Mouse (Mus musculus): ENCODE data around the gene Mast4. TPM values are rescaled to one million over a fixed set of nuclear protein-coding genes. Genes with fewer than 3 reads are reported as not detected.

The Mast4 gene
- total and polyA plus RNA-seq, 3 experiments: 8.5 to 33.1 (median 23.6) TPM

DNA sequence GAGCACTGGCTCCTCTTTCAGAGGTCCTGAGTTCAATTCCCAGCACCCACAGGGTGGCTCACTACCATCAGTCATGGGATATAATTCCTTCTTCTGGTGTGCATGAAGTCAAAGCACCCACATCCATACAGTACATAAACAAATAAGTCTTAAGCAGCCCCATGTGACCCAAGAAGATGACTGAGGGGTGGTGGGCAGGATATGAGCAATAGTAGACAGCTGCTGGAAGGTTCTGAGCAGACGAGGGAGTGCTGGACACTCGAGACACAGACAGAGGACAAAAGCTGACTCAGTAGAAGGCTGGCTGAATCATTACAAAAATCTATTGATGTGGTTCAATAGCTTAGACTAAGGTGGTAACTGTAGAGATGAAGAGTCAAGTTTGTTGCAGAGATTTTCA is 391.7 kb downstream of the Mast4 start:
- intact Hi-C loops (cut with DNase I): no loop called here
- Histone ChIP-seq H3K4me3 (no peak overlapping the region), H3K9ac (ENCODE audit: low read depth, low read length) (no peak overlapping the region), H3K4me1 (ENCODE audit: control insufficient read depth, insufficient read depth, low read length) (peaks cover 7% of the 10 kb centered on the region), H3K79me2 (replicated peaks; ENCODE audit: control insufficient read depth, insufficient read depth, low read length) (peaks cover 7% of the 10 kb centered on the region), H3K36me3 (ENCODE audit: control insufficient read depth, insufficient read depth, low read length) (no peaks in the 10 kb centered on the region), H3K27me3 (ENCODE audit: control insufficient read depth, insufficient read depth, low read length) (no peaks in the 10 kb centered on the region), H3K27ac (no peak overlapping the region)
- TF ChIP-seq CTCF (IDR thresholded peaks at IDR 0.05) (no peak), POLR2A (IDR thresholded peaks at IDR 0.05; ENCODE audit: insufficient read depth, low read depth, low read length) (no peak), EP300 (IDR thresholded peaks at IDR 0.05; ENCODE audit: insufficient read depth, low read depth, low read length) (no peak)
- 54% methylated on average over 2 of the region's 2 CpGs for WGBS
- no peak for DNase-seq

DNA sequence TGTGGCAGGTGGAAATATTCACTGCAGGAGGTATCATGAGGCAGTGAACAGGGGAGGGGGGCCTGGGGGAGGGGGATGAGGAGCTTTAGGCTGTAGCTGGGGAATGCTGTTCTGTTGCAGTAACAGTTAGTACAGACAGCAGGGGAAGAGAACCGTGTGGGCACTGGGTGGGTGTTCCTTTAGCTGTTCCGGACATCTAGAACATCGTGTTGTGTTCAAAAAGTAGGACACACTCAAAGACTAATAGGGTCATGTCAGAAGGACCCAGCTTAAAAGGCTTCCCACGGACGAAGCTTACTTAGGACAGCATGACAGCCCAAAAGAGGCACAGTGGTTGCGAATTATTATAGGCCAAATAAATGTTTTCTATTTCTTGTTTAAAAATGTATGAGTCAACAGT is 393.8 kb downstream of the Mast4 start:
- Histone ChIP-seq H3K36me3 (ENCODE audit: control insufficient read depth, insufficient read depth, low read length) (peaks cover 7% of the 10 kb centered on the region), H3K27me3 (ENCODE audit: control insufficient read depth, insufficient read depth, low read length) (no peaks in the 10 kb centered on the region), H3K4me1 (ENCODE audit: control insufficient read depth, insufficient read depth, low read length) (peaks cover 9% of the 10 kb centered on the region), H3K27ac (no peak overlapping the region), H3K4me3 (no peak overlapping the region), H3K79me2 (replicated peaks; ENCODE audit: control insufficient read depth, insufficient read depth, low read length) (peaks cover 5% of the 10 kb centered on the region), H3K9ac (ENCODE audit: low read depth, low read length) (no peak overlapping the region)
- TF ChIP-seq CTCF (IDR thresholded peaks at IDR 0.05): no peak
- TF ChIP-seq EP300 (IDR thresholded peaks at IDR 0.05; ENCODE audit: insufficient read depth, low read depth, low read length): no peak
- TF ChIP-seq POLR2A (IDR thresholded peaks at IDR 0.05; ENCODE audit: insufficient read depth, low read depth, low read length): no peak
- DNase-seq: no peak
- intact Hi-C loops (cut with DNase I): no loop called here
- WGBS: 83% methylated on average over 6 of the region's 6 CpGs

DNA sequence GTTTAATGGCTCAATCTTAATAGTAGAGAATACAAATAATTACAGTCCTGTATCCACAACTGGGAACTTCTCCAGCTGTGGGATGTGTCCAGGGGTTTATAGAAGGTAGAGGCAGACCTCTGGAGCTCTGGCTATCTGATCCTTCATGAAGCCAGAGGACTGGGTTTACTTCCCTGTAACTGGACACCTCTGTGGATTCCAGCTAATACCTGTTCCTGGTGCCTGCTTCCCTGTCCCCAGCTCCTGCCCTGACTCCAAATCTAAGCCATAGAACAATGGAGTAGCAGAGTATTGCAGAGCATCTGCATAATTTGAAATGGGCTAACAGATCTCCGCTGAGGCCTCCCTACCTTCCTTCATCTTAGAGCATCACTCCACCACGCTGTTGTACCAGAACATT is 398.1 kb downstream of the Mast4 start:
- intact Hi-C loops (cut with DNase I): no loop called here
- Histone ChIP-seq H3K9ac (ENCODE audit: low read depth, low read length) (no peak overlapping the region), H3K79me2 (replicated peaks; ENCODE audit: control insufficient read depth, insufficient read depth, low read length) (peaks cover 2% of the 10 kb centered on the region), H3K27ac (peak overlapping the region; percentile 18; the same call in 1 of the 2 replicates), H3K4me3 (no peak overlapping the region), H3K4me1 (ENCODE audit: control insufficient read depth, insufficient read depth, low read length) (peaks cover 14% of the 10 kb centered on the region), H3K27me3 (ENCODE audit: control insufficient read depth, insufficient read depth, low read length) (no peaks in the 10 kb centered on the region), H3K36me3 (ENCODE audit: control insufficient read depth, insufficient read depth, low read length) (peaks cover 20% of the 10 kb centered on the region)
- no peak for TF ChIP-seq POLR2A (IDR thresholded peaks at IDR 0.05; ENCODE audit: insufficient read depth, low read depth, low read length)
- TF ChIP-seq CTCF (IDR thresholded peaks at IDR 0.05): no peak
- no peak for TF ChIP-seq EP300 (IDR thresholded peaks at IDR 0.05; ENCODE audit: insufficient read depth, low read depth, low read length)
- WGBS: 86% methylated on average over 2 of the region's 2 CpGs
- DNase-seq: no peak

DNA sequence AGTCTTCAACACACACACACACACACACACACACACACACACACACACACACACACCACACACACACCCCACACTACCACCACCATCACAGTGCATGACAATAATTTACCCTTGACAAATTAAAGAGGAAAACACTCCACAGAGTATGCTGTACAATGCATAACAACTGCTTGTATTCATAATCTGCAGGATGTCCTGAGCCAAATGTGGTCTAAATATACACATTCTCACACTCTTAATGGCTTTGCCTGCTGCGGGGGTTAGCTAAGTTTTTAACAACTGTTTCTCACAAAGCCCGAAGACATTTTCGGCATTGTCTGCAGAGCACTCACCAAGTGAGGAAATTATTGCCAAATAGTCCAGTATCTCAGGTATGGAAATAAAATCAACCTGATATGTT is 398.5 kb downstream of the Mast4 start:
- no peak overlapping the region for H3K9ac ChIP-seq (ENCODE audit: low read depth, low read length)
- H3K27ac ChIP-seq: peak overlapping the region; percentile 18; the same call in 1 of the 2 replicates
- no peak for DNase-seq
- no peak overlapping the region for H3K4me3 ChIP-seq
- peaks cover 2% of the 10 kb centered on the region for H3K79me2 ChIP-seq (replicated peaks; ENCODE audit: control insufficient read depth, insufficient read depth, low read length)
- WGBS: 12% methylated on average over 3 of the region's 3 CpGs
- intact Hi-C loops (cut with DNase I): no loop called here
- H3K27me3 ChIP-seq (ENCODE audit: control insufficient read depth, insufficient read depth, low read length): no peaks in the 10 kb centered on the region
- peaks cover 14% of the 10 kb centered on the region for H3K4me1 ChIP-seq (ENCODE audit: control insufficient read depth, insufficient read depth, low read length)
- peaks cover 20% of the 10 kb centered on the region for H3K36me3 ChIP-seq (ENCODE audit: control insufficient read depth, insufficient read depth, low read length)
- no peak for TF ChIP-seq EP300 (IDR thresholded peaks at IDR 0.05; ENCODE audit: insufficient read depth, low read depth, low read length)
- TF ChIP-seq CTCF (IDR thresholded peaks at IDR 0.05): no peak
- TF ChIP-seq POLR2A (IDR thresholded peaks at IDR 0.05; ENCODE audit: insufficient read depth, low read depth, low read length): no peak

DNA sequence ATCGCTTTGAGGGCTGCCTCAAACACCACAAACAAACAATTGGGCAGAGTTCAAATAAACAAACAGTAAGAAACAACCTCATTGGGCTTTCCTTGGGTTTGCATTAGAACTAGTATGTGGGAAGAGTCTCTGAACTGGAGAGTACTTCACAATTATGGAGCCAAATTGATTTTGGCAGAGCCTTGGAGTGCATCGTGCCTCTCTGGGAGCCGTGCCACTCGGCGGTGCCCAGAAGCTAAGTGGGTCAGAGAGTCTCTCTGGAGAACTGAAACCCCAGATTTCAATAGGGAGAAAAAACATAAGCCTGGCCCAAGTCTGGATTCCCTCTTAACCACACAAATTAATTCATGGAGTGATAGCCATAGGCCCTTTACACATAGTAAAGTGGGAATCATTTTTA is 400.6 kb downstream of the Mast4 start:
- Histone ChIP-seq H3K9ac (ENCODE audit: low read depth, low read length) (no peak overlapping the region), H3K79me2 (replicated peaks; ENCODE audit: control insufficient read depth, insufficient read depth, low read length) (peaks cover 2% of the 10 kb centered on the region), H3K27me3 (ENCODE audit: control insufficient read depth, insufficient read depth, low read length) (no peaks in the 10 kb centered on the region), H3K36me3 (ENCODE audit: control insufficient read depth, insufficient read depth, low read length) (peaks cover 20% of the 10 kb centered on the region), H3K27ac (peak overlapping the region; percentile 2; the same call in 1 of the 2 replicates), H3K4me3 (no peak overlapping the region), H3K4me1 (ENCODE audit: control insufficient read depth, insufficient read depth, low read length) (peaks cover 14% of the 10 kb centered on the region)
- DNase-seq: peak; percentile 60 to 67
- TF ChIP-seq EP300 (IDR thresholded peaks at IDR 0.05; ENCODE audit: insufficient read depth, low read depth, low read length) (0 out of 2 replicates have a peak, but pooled peaks have one; percentile 38), POLR2A (IDR thresholded peaks at IDR 0.05; ENCODE audit: insufficient read depth, low read depth, low read length) (no peak), CTCF (IDR thresholded peaks at IDR 0.05) (no peak)
- WGBS: 57% methylated on average over 5 of the region's 5 CpGs
- intact Hi-C loops (cut with DNase I): no loop called here

DNA sequence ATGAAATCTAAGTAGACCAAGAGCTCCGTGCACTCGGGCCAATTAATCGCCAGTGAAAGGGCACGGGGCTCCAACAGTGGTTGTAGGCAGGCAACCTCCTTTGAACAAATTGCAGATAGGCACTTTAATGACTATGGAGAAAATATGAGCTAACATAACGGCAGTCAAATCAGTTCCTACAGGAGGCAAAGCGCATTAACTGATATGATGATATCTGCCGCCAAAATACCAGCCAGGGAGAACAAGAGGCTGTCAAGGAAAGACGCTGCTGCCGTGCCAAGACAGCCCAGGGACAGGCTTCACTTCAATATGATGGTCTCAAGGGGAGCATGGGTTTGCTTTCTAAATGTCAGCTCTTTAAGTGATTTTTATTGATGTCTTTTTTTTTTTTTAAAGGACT is 401.9 kb downstream of the Mast4 start:
- WGBS: 59% methylated on average over 9 of the region's 9 CpGs
- no peak for DNase-seq
- Histone ChIP-seq H3K79me2 (replicated peaks; ENCODE audit: control insufficient read depth, insufficient read depth, low read length) (peaks cover 2% of the 10 kb centered on the region), H3K9ac (ENCODE audit: low read depth, low read length) (no peak overlapping the region), H3K27me3 (ENCODE audit: control insufficient read depth, insufficient read depth, low read length) (no peaks in the 10 kb centered on the region), H3K4me1 (ENCODE audit: control insufficient read depth, insufficient read depth, low read length) (peaks cover 16% of the 10 kb centered on the region), H3K36me3 (ENCODE audit: control insufficient read depth, insufficient read depth, low read length) (peaks cover 20% of the 10 kb centered on the region), H3K4me3 (no peak overlapping the region), H3K27ac (no peak overlapping the region)
- intact Hi-C loops (cut with DNase I): no loop called here
- no peak for TF ChIP-seq POLR2A (IDR thresholded peaks at IDR 0.05; ENCODE audit: insufficient read depth, low read depth, low read length)
- TF ChIP-seq CTCF (IDR thresholded peaks at IDR 0.05): no peak
- TF ChIP-seq EP300 (IDR thresholded peaks at IDR 0.05; ENCODE audit: insufficient read depth, low read depth, low read length): no peak

Measured in heart, adult 2 months (tissue).